9 mouse cellular contexts compared by ENCODE assay signal in the genomic region with DNA sequence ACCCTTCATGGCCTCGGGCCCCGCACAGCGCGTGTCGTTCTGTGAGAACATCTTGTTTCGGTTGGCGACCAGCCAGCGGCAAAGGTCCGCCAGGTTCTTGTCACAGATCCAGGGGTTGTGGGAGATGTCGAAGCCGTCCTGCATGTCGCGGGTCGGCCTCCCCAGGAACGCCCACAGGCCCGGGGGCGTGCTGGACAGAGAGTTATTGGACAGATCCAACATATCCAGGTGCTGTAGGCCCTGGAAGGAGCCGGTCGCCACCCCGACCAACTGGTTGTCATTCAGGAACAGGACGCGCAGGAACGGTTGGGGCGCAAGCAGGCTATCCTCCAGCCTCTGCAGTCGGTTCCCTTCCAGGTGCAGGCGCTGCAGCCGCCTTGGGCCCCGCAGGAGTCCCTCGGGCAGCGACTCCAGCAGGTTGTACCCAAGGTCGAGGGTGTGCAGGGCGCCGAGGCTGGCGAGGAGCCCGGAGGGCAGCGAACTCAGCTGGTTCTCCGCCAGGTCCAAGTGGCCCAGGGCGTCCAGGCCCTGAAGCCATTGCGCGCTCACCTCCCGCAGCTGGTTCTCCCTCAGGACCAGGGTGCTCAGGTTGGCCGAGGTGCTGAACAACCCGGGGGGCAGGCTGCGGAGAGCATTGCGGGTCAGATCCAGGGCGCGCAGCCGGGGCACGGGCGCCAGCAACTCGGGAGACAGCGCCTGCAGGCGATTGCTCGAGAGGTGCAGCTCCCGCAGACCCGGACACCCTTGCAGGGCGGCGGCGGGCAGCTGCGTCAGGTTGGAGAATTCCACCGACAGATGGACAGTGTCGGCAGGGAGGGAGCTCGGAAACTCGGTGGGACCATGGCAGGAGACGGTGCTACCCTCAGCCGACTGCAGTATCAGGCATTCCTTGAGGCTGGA. TPM values are rescaled to one million over a fixed set of nuclear protein-coding genes. Genes with fewer than 3 reads are reported as not detected.
A peak's percentile ranks its signal among the peaks of the same experiment; 100 is the strongest.
DNase-seq lines count a peak whose midpoint lies in the region; ATAC-seq and TF ChIP-seq lines count a peak whose summit lies in the region.
"Had no signal": no experiment of that assay in that cellular context is flagged by ENCODE, and none has a peak within 500 bp of the region (broad histone marks: within the 10 kb centered on the region; RNA-seq: fewer than 3 reads in every experiment).

No protein-coding gene starts in this region.

- H3K27me3 ChIP-seq in megakaryocyte, embryonic 14.5 days (replicated peaks) = peaks cover 68% of the 10 kb centered on the region
- peaks cover 98% of the 10 kb centered on the region for H3K27me3 ChIP-seq in embryonic facial prominence, embryonic 10.5 days (replicated peaks; ENCODE audit: low read depth, poor library complexity, severe bottlenecking)
- peaks cover 100% of the 10 kb centered on the region for H3K27me3 ChIP-seq in limb, embryonic 13.5 days
- H3K27me3 ChIP-seq in stomach, postnatal 0 days (ENCODE audit: control insufficient read depth, insufficient read depth, low read length) = peaks cover 4% of the 10 kb centered on the region; the same call in 1 of the 2 replicates

- WGBS in embryonic facial prominence, embryonic 10.5 days = 7% methylated on average over 66 of the region's 66 CpGs
- 6% methylated on average over 66 of the region's 66 CpGs for WGBS in limb, embryonic 13.5 days
- 5% methylated on average over 65 of the region's 66 CpGs for whole genome bisulfite sequencing in stomach, postnatal 0 days

- peak overlapping the region; percentile 45 for H3K4me2 ChIP-seq in limb, embryonic 13.5 days (replicated peaks)
- peak overlapping the region; percentile 34 for H3K4me2 ChIP-seq in stomach, postnatal 0 days (replicated peaks; ENCODE audit: low read depth)

- peaks cover 29% of the 10 kb centered on the region for H3K36me3 ChIP-seq in megakaryocyte, embryonic 14.5 days (replicated peaks; ENCODE audit: low read length)
- H3K36me3 ChIP-seq in embryonic facial prominence, embryonic 10.5 days (replicated peaks) = no peaks in the 10 kb centered on the region
- peaks cover 8% of the 10 kb centered on the region for H3K36me3 ChIP-seq in limb, embryonic 13.5 days
- no peaks in the 10 kb centered on the region for H3K36me3 ChIP-seq in stomach, postnatal 0 days (ENCODE audit: control insufficient read depth, insufficient read depth, low read length)

- H3K9me3 ChIP-seq in megakaryocyte, embryonic 14.5 days = peaks cover 21% of the 10 kb centered on the region
- peaks cover 16% of the 10 kb centered on the region for H3K9me3 ChIP-seq in embryonic facial prominence, embryonic 10.5 days
- peaks cover 17% of the 10 kb centered on the region for H3K9me3 ChIP-seq in limb, embryonic 13.5 days
- 0 out of 2 replicates have a peak, but pooled peaks cover 3% of the 10 kb centered on the region for H3K9me3 ChIP-seq in stomach, postnatal 0 days (ENCODE audit: control insufficient read depth, low read length)

- H3K4me1 ChIP-seq in megakaryocyte, embryonic 14.5 days = peaks cover 51% of the 10 kb centered on the region
- peaks cover 32% of the 10 kb centered on the region for H3K4me1 ChIP-seq in embryonic facial prominence, embryonic 10.5 days
- peaks cover 30% of the 10 kb centered on the region for H3K4me1 ChIP-seq in limb, embryonic 13.5 days
- no peaks in the 10 kb centered on the region; the same call in 1 of the 2 replicates for H3K4me1 ChIP-seq in stomach, postnatal 0 days (replicated peaks; ENCODE audit: control insufficient read depth, insufficient read depth)

- TF ChIP-seq EP300 in stomach, postnatal 0 days (optimal IDR thresholded peaks at IDR 0.05) = no peak

- peak overlapping the region; percentile 83 for H3K4me3 ChIP-seq in megakaryocyte, embryonic 14.5 days (replicated peaks)
- H3K4me3 ChIP-seq in embryonic facial prominence, embryonic 10.5 days = peak overlapping the region; percentile 38
- peak overlapping the region; percentile 22 for H3K4me3 ChIP-seq in limb, embryonic 13.5 days
- H3K4me3 ChIP-seq in stomach, postnatal 0 days (ENCODE audit: low read depth, low read length) = 0 out of 2 replicates have a peak overlapping the region, but pooled peaks have one; percentile 18

- TF ChIP-seq CTCF in stomach, postnatal 0 days (IDR thresholded peaks at IDR 0.05; ENCODE audit: low read depth) = no peak

- no peak overlapping the region for H3K27ac ChIP-seq in embryonic facial prominence, embryonic 10.5 days (replicated peaks)
- H3K27ac ChIP-seq in limb, embryonic 13.5 days = no peak overlapping the region
- no peak overlapping the region for H3K27ac ChIP-seq in stomach, postnatal 0 days (replicated peaks)

- DNase-seq in embryonic facial prominence, embryonic 10.5 days (ENCODE audit: low spot score) = no peak
- DNase-seq in heart, postnatal 4 days = peak; percentile 81
- DNase-seq in stomach, postnatal 0 days (ENCODE audit: low spot score) = peak; percentile 40
- DNase-seq in right cerebral cortex, adult 18-20 months = no peak
- no peak for DNase-seq in embryo, embryonic 10.5 days (ENCODE audit: low spot score)

- H3K9ac ChIP-seq in limb, embryonic 13.5 days = peak overlapping the region; percentile 35; the same call in 1 of the 2 replicates
- no peak overlapping the region; the same call in 1 of the 2 replicates for H3K9ac ChIP-seq in stomach, postnatal 0 days (ENCODE audit: low read length)

- no peak for ATAC-seq in megakaryocyte, adult 5-6 weeks (ENCODE audit: poor library complexity, severe bottlenecking)
- ATAC-seq in limb, embryonic 13.5 days (ENCODE audit: low FRiP score, low read depth) = no peak
- no peak for ATAC-seq in stomach, postnatal 0 days (ENCODE audit: low FRiP score, low TSS enrichment)

RNA-seq across cellular contexts. Expression of gene Lrg1, which starts 1.6 kb away (rescaled TPM):
- polyA plus RNA-seq in megakaryocyte, embryonic 14.5 days (2012; ENCODE audit: insufficient read depth, low replicate concordance) = 2.7 TPM in 1 of 2 replicates, not detected in the other
- total RNA-seq in megakaryocyte, adult 5-6 weeks (2015) = 17.6 and 20.1 TPM in 2 replicates
- total RNA-seq in megakaryocyte, adult 5-6 weeks (2017) = 23.9 and 33.9 TPM in 2 replicates
- polyA plus RNA-seq in embryonic facial prominence, embryonic 10.5 days (2016; fragmentation: Nextera tagmentation; extraction: Ambion mirVana) = 0.10 TPM in 1 of 2 replicates, not detected in the other
- total RNA-seq in heart, postnatal 4 days (2021) = 1 to 10 TPM; 5.2 TPM
- polyA plus RNA-seq in limb, embryonic 13.5 days (2015; fragmentation: Nextera tagmentation; extraction: Ambion mirVana) = 0.27 and 0.37 TPM in 2 replicates
- 1.2 and 1.9 TPM in 2 replicates for polyA plus RNA-seq in stomach, postnatal 0 days (2015; fragmentation: Nextera tagmentation; extraction: Ambion mirVana)
- total RNA-seq: MEL had no signal

RNA-seq across cellular contexts. Expression of gene Plin5, which starts 2.8 kb away (rescaled TPM):
- polyA plus RNA-seq in megakaryocyte, embryonic 14.5 days (2012; ENCODE audit: insufficient read depth, low replicate concordance) = not detected in 2 replicates
- total RNA-seq in megakaryocyte, adult 5-6 weeks (2015) = 0.18 TPM in 1 of 2 replicates, not detected in the other
- 0.45 TPM in 1 of 2 replicates, not detected in the other for total RNA-seq in megakaryocyte, adult 5-6 weeks (2017)
- polyA plus RNA-seq in embryonic facial prominence, embryonic 10.5 days (2016; fragmentation: Nextera tagmentation; extraction: Ambion mirVana) = 0.47 and 0.48 TPM in 2 replicates
- total RNA-seq in heart, postnatal 4 days (2021) = 10 to 100 TPM; 61.6 to 67.6 TPM
- polyA plus RNA-seq in limb, embryonic 13.5 days (2015; fragmentation: Nextera tagmentation; extraction: Ambion mirVana) = 0.13 TPM in 1 of 2 replicates, not detected in the other
- polyA plus RNA-seq in stomach, postnatal 0 days (2015; fragmentation: Nextera tagmentation; extraction: Ambion mirVana) = 0.48 and 0.65 TPM in 2 replicates
- total RNA-seq: MEL had no signal

RNA-seq across cellular contexts. Expression of gene Plin4, which starts 10.6 kb away (rescaled TPM):
- not detected in 2 replicates for polyA plus RNA-seq in megakaryocyte, embryonic 14.5 days (2012; ENCODE audit: insufficient read depth, low replicate concordance)
- total RNA-seq in megakaryocyte, adult 5-6 weeks (2015) = 0.09 TPM in 2 replicates
- total RNA-seq in megakaryocyte, adult 5-6 weeks (2017) = 0.18 TPM in 1 of 2 replicates, not detected in the other
- 0.05 TPM in 2 replicates for polyA plus RNA-seq in embryonic facial prominence, embryonic 10.5 days (2016; fragmentation: Nextera tagmentation; extraction: Ambion mirVana)
- 10 to 100 TPM; 71.5 to 79.8 TPM for total RNA-seq in heart, postnatal 4 days (2021)
- polyA plus RNA-seq in limb, embryonic 13.5 days (2015; fragmentation: Nextera tagmentation; extraction: Ambion mirVana) = 0.03 and 0.04 TPM in 2 replicates
- polyA plus RNA-seq in stomach, postnatal 0 days (2015; fragmentation: Nextera tagmentation; extraction: Ambion mirVana) = 0.95 and 1.4 TPM in 2 replicates

RNA-seq across cellular contexts. Expression of gene Sema6b, which starts 19.9 kb away (rescaled TPM):
- polyA plus RNA-seq in megakaryocyte, embryonic 14.5 days (2012; ENCODE audit: insufficient read depth, low replicate concordance) = 19.4 and 37.0 TPM in 2 replicates
- 1.5 TPM in 2 replicates for total RNA-seq in megakaryocyte, adult 5-6 weeks (2015)
- 2.0 and 2.7 TPM in 2 replicates for total RNA-seq in megakaryocyte, adult 5-6 weeks (2017)
- polyA plus RNA-seq in embryonic facial prominence, embryonic 10.5 days (2016; fragmentation: Nextera tagmentation; extraction: Ambion mirVana) = 1.0 and 1.1 TPM in 2 replicates
- total RNA-seq in heart, postnatal 4 days (2021) = 1 to 10 TPM; 6.3 to 7.2 TPM
- polyA plus RNA-seq in limb, embryonic 13.5 days (2015; fragmentation: Nextera tagmentation; extraction: Ambion mirVana) = 2.5 and 2.6 TPM in 2 replicates
- polyA plus RNA-seq in stomach, postnatal 0 days (2015; fragmentation: Nextera tagmentation; extraction: Ambion mirVana) = 0.31 and 0.39 TPM in 2 replicates

RNA-seq across cellular contexts. Expression of gene Hdgfl2, which starts 40.8 kb away (rescaled TPM):
- 93.5 and 279 TPM in 2 replicates for polyA plus RNA-seq in megakaryocyte, embryonic 14.5 days (2012; ENCODE audit: insufficient read depth, low replicate concordance)
- total RNA-seq in megakaryocyte, adult 5-6 weeks (2015) = 14.9 and 17.9 TPM in 2 replicates
- 43.4 and 52.8 TPM in 2 replicates for total RNA-seq in megakaryocyte, adult 5-6 weeks (2017)
- polyA plus RNA-seq in embryonic facial prominence, embryonic 10.5 days (2016; fragmentation: Nextera tagmentation; extraction: Ambion mirVana) = 195 and 197 TPM in 2 replicates
- 10 to 100 TPM; 52.8 to 55.9 TPM for total RNA-seq in heart, postnatal 4 days (2021)
- 152 and 156 TPM in 2 replicates for polyA plus RNA-seq in limb, embryonic 13.5 days (2015; fragmentation: Nextera tagmentation; extraction: Ambion mirVana)
- polyA plus RNA-seq in stomach, postnatal 0 days (2015; fragmentation: Nextera tagmentation; extraction: Ambion mirVana) = 37.8 and 38.4 TPM in 2 replicates

Comparison
In these comparisons a context has a peak if more than half of its experiments do, and no peak if none do; other contexts are left out.
1. H3K4me3 ChIP-seq: peak in every context shown above with its lines; median percentile 83 in megakaryocyte, embryonic 14.5 days; 38 in embryonic facial prominence, embryonic 10.5 days; 22 in limb, embryonic 13.5 days; 18 in stomach, postnatal 0 days.
2. DNase-seq: peak in heart, postnatal 4 days (single experiment) and stomach, postnatal 0 days (single experiment); none in embryonic facial prominence, embryonic 10.5 days (single experiment), right cerebral cortex, adult 18-20 months (single experiment) and embryo, embryonic 10.5 days (single experiment).